Mouse (Mus musculus): ENCODE data around the gene Rgs3. TPM values are rescaled to one million over a fixed set of nuclear protein-coding genes. Genes with fewer than 3 reads are reported as not detected.

Rgs3 gene
- polyA plus RNA-seq, 2 experiments from 2014 or later: 45.2 to 51.1 TPM

- ATAC-seq: no peak
Observed at GRCm38 (mm10) chr4:62729191-62729590, 169.5 kb downstream of the Rgs3 start.

GRCm38 (mm10) chr4:62729941-62730340, 170.3 kb downstream of the Rgs3 start:
- no peak for ATAC-seq

- ATAC-seq: no peak
Observed at GRCm38 (mm10) chr4:62730861-62731260, 171.2 kb downstream of the Rgs3 start.

- no peak for ATAC-seq
Observed at GRCm38 (mm10) chr4:62731531-62732063, 171.9 kb downstream of the Rgs3 start.

- no peak for ATAC-seq
Observed at GRCm38 (mm10) chr4:62732096-62732495, 172.4 kb downstream of the Rgs3 start.

- ATAC-seq: no peak
Observed at GRCm38 (mm10) chr4:62732840-62733239, 173.2 kb downstream of the Rgs3 start.

GRCm38 (mm10) chr4:62733938-62734337, 174.3 kb downstream of the Rgs3 start:
- no peak for ATAC-seq

GRCm38 (mm10) chr4:62735291-62735690, 175.6 kb downstream of the Rgs3 start:
- no peak for ATAC-seq

GRCm38 (mm10) chr4:62735878-62736277, 176.2 kb downstream of the Rgs3 start:
- ATAC-seq: no peak

GRCm38 (mm10) chr4:62736421-62736820, 176.8 kb downstream of the Rgs3 start:
- ATAC-seq: no peak

- no peak for ATAC-seq
Observed at GRCm38 (mm10) chr4:62736904-62737303, 177.3 kb downstream of the Rgs3 start.

GRCm38 (mm10) chr4:62737983-62738695, 178.5 kb downstream of the Rgs3 start:
- ATAC-seq: no peak

GRCm38 (mm10) chr4:62738996-62739395, 179.3 kb downstream of the Rgs3 start:
- no peak for ATAC-seq

GRCm38 (mm10) chr4:62739591-62739990, 179.9 kb downstream of the Rgs3 start:
- ATAC-seq: no peak

GRCm38 (mm10) chr4:62740282-62741054, 180.8 kb downstream of the Rgs3 start:
- ATAC-seq: peak; percentile 82

GRCm38 (mm10) chr4:62741055-62741453, 181.4 kb downstream of the Rgs3 start:
- no peak for ATAC-seq

- no peak for ATAC-seq
Observed at GRCm38 (mm10) chr4:62741601-62742000, 182.0 kb downstream of the Rgs3 start.

GRCm38 (mm10) chr4:62742885-62743760, 183.5 kb downstream of the Rgs3 start:
- no peak for ATAC-seq

- ATAC-seq: no peak
Observed at GRCm38 (mm10) chr4:62744534-62744956, 184.9 kb downstream of the Rgs3 start.

- no peak for ATAC-seq
Observed at GRCm38 (mm10) chr4:62744985-62745638, 185.5 kb downstream of the Rgs3 start.
